Mouse (Mus musculus): ENCODE data around the gene Cd22. TPM values are rescaled to one million over a fixed set of nuclear protein-coding genes. Genes with fewer than 3 reads are reported as not detected.

Cd22 gene
- total and polyA plus RNA-seq, 3 experiments = 0.22 TPM; not detected in 2

DNA sequence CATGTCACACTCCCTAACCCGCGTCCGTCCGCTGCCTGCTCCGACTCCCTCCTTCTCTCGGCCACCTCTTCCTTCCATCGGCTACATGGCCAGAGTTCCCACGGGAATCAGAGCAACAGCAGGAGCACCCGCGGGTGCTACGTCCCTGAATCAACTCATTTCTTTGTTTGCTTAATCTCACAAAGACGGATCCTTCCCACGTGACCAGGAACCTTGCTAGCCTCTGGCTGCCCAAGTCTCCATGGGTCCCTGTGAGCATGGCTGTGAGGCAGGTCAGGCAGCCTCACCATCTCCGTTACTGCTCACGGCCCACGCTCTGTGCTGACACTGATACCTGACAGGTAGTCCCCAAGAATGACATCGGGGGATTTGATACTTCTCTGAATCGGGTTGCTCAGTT, 56.5 kb downstream of the Cd22 start, which contains the start of gene Ffar2:
TSS of gene Ffar2 (minus strand) at position 101 of the 400 bp plus-strand sequence.
- no peak within 1 kb of the TSS for H3K4me3 ChIP-seq (ENCODE audit: low read depth, low read length)
- no peaks in the 10 kb centered on the region for H3K36me3 ChIP-seq (replicated peaks)
- peaks cover 17% of the 10 kb centered on the region; the same call in 1 of the 2 replicates for H3K27me3 ChIP-seq (ENCODE audit: insufficient read depth, low read length)
- no peaks in the 10 kb centered on the region for H3K4me1 ChIP-seq (ENCODE audit: insufficient read depth, low read depth, low read length)
- TF ChIP-seq POLR2AphosphoS5 (IDR thresholded peaks at IDR 0.05; ENCODE audit: insufficient replicate concordance, low read depth, low read length) (no peak), CTCF (IDR thresholded peaks at IDR 0.05; ENCODE audit: low read depth, low read length) (no peak), GATA1 (IDR thresholded peaks at IDR 0.05; ENCODE audit: borderline replicate concordance, low read length) (no peak), GATA2 (IDR thresholded peaks at IDR 0.05; ENCODE audit: borderline replicate concordance, low read depth, low read length) (no peak), TAL1 (conservative IDR thresholded peaks at IDR 0.05; ENCODE audit: low read depth, low read length) (no peak)
- no peaks in the 10 kb centered on the region for H3K9me3 ChIP-seq (replicated peaks)
- ATAC-seq (ENCODE audit: extremely low read depth, insufficient number of reproducible peaks, low FRiP score, poor library complexity, severe bottlenecking) (no peak), DNase-seq (ENCODE audit: low spot score) (no peak)

GRCm38 (mm10) chr7:30821532-30821931, 58.6 kb downstream of the Cd22 start:
- H3K4me3 ChIP-seq (ENCODE audit: low read depth, low read length) = no peak overlapping the region
- no peaks in the 10 kb centered on the region for H3K4me1 ChIP-seq (ENCODE audit: insufficient read depth, low read depth, low read length)
- ATAC-seq (ENCODE audit: extremely low read depth, insufficient number of reproducible peaks, low FRiP score, poor library complexity, severe bottlenecking) = no peak
- no peak for DNase-seq (ENCODE audit: low spot score)
- TF ChIP-seq TAL1 (conservative IDR thresholded peaks at IDR 0.05; ENCODE audit: low read depth, low read length) = no peak
- TF ChIP-seq GATA1 (IDR thresholded peaks at IDR 0.05; ENCODE audit: borderline replicate concordance, low read length) = no peak
- no peak for TF ChIP-seq GATA2 (IDR thresholded peaks at IDR 0.05; ENCODE audit: borderline replicate concordance, low read depth, low read length)
- TF ChIP-seq CTCF (IDR thresholded peaks at IDR 0.05; ENCODE audit: low read depth, low read length) = no peak
- no peak for TF ChIP-seq POLR2AphosphoS5 (IDR thresholded peaks at IDR 0.05; ENCODE audit: insufficient replicate concordance, low read depth, low read length)
- no peaks in the 10 kb centered on the region for H3K9me3 ChIP-seq (replicated peaks)
- H3K27me3 ChIP-seq (ENCODE audit: insufficient read depth, low read length) = peaks cover 17% of the 10 kb centered on the region; the same call in 1 of the 2 replicates
- H3K36me3 ChIP-seq (replicated peaks) = no peaks in the 10 kb centered on the region

- no peaks in the 10 kb centered on the region for H3K9me3 ChIP-seq (replicated peaks)
- H3K4me1 ChIP-seq (ENCODE audit: insufficient read depth, low read depth, low read length) = no peaks in the 10 kb centered on the region
- H3K4me3 ChIP-seq (ENCODE audit: low read depth, low read length) = no peak overlapping the region
- TF ChIP-seq GATA2 (IDR thresholded peaks at IDR 0.05; ENCODE audit: borderline replicate concordance, low read depth, low read length) = no peak
- no peak for TF ChIP-seq TAL1 (conservative IDR thresholded peaks at IDR 0.05; ENCODE audit: low read depth, low read length)
- TF ChIP-seq CTCF (IDR thresholded peaks at IDR 0.05; ENCODE audit: low read depth, low read length) = no peak
- no peak for TF ChIP-seq POLR2AphosphoS5 (IDR thresholded peaks at IDR 0.05; ENCODE audit: insufficient replicate concordance, low read depth, low read length)
- no peak for TF ChIP-seq GATA1 (IDR thresholded peaks at IDR 0.05; ENCODE audit: borderline replicate concordance, low read length)
- peaks cover 17% of the 10 kb centered on the region; the same call in 1 of the 2 replicates for H3K27me3 ChIP-seq (ENCODE audit: insufficient read depth, low read length)
- DNase-seq (ENCODE audit: low spot score) (no peak), ATAC-seq (ENCODE audit: extremely low read depth, insufficient number of reproducible peaks, low FRiP score, poor library complexity, severe bottlenecking) (no peak)
- no peaks in the 10 kb centered on the region for H3K36me3 ChIP-seq (replicated peaks)
Measured at GRCm38 (mm10) chr7:30820854-30821445, 59.2 kb downstream of the Cd22 start.

DNA sequence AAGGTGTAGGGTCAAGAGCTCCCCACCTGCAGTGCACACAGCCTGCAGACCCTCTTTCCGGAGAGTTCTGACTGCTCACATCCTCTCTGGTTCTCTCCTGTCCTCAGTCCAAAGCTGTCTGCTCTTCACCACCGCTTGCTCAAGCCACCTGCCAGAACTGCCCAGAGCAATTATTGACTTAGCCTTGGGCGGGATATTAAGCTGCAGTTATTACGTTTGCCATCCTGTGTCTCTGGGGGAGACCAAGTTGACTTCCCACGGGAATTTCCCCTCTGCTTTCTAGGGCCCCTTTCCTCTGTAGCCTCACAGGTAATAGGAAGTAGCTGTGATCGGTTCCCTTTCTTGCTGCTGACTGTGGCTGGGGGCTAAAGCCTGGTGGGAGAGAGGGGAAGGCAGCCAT, 60.0 kb downstream of the Cd22 start:
- TF ChIP-seq POLR2AphosphoS5 (IDR thresholded peaks at IDR 0.05; ENCODE audit: insufficient replicate concordance, low read depth, low read length) = no peak
- Histone ChIP-seq H3K36me3 (replicated peaks) (no peaks in the 10 kb centered on the region), H3K4me1 (ENCODE audit: insufficient read depth, low read depth, low read length) (no peaks in the 10 kb centered on the region), H3K27me3 (ENCODE audit: insufficient read depth, low read length) (peaks cover 17% of the 10 kb centered on the region; the same call in 1 of the 2 replicates), H3K9me3 (replicated peaks) (no peaks in the 10 kb centered on the region), H3K4me3 (ENCODE audit: low read depth, low read length) (no peak overlapping the region)
- no peak for ATAC-seq (ENCODE audit: extremely low read depth, insufficient number of reproducible peaks, low FRiP score, poor library complexity, severe bottlenecking)
- no peak for DNase-seq (ENCODE audit: low spot score)

Other genes with a start within 250 kb of the Cd22 start
Only the 20 nearest of the 27 such genes appear.
- gene 2200002J24Rik, start 181.4 kb downstream of the Cd22 start, total RNA-seq (2014; fragmentation: Nextera tagmentation) = not detected in 2 replicates
- not detected in 2 replicates for gene 2200002J24Rik, start 181.4 kb downstream of the Cd22 start, total RNA-seq (2017)
- not detected in 2 replicates for gene 2200002J24Rik, start 181.4 kb downstream of the Cd22 start, polyA plus RNA-seq (2012)
- not detected in 2 replicates for gene Atp4a, start 168.1 kb downstream of the Cd22 start, total RNA-seq (2014; fragmentation: Nextera tagmentation)
- gene Atp4a, start 168.1 kb downstream of the Cd22 start, total RNA-seq (2017) = 0.05 and 0.06 TPM in 2 replicates
- gene Atp4a, start 168.1 kb downstream of the Cd22 start, polyA plus RNA-seq (2012) = not detected in 2 replicates
- 57.5 and 67.7 TPM in 2 replicates for gene Tmem147, start 150.8 kb downstream of the Cd22 start, total RNA-seq (2014; fragmentation: Nextera tagmentation)
- 47.5 and 54.9 TPM in 2 replicates for gene Tmem147, start 150.8 kb downstream of the Cd22 start, total RNA-seq (2017)
- 40.1 and 44.9 TPM in 2 replicates for gene Tmem147, start 150.8 kb downstream of the Cd22 start, polyA plus RNA-seq (2012)
- not detected in 2 replicates for gene Gapdhs, start 136.7 kb downstream of the Cd22 start, total RNA-seq (2014; fragmentation: Nextera tagmentation)
- not detected in 2 replicates for gene Gapdhs, start 136.7 kb downstream of the Cd22 start, total RNA-seq (2017)
- not detected in 2 replicates for gene Gapdhs, start 136.7 kb downstream of the Cd22 start, polyA plus RNA-seq (2012)
- gene Sbsn, start 128.9 kb downstream of the Cd22 start, total RNA-seq (2014; fragmentation: Nextera tagmentation) = 5.4 and 5.7 TPM in 2 replicates
- gene Sbsn, start 128.9 kb downstream of the Cd22 start, total RNA-seq (2017) = 0.52 and 5.1 TPM in 2 replicates
- gene Sbsn, start 128.9 kb downstream of the Cd22 start, polyA plus RNA-seq (2012) = 0.96 and 1.5 TPM in 2 replicates
- gene Dmkn, start 116.6 kb downstream of the Cd22 start, total RNA-seq (2014; fragmentation: Nextera tagmentation) = not detected in 2 replicates
- 0.44 TPM in 1 of 2 replicates, not detected in the other for gene Dmkn, start 116.6 kb downstream of the Cd22 start, total RNA-seq (2017)
- not detected in 2 replicates for gene Dmkn, start 116.6 kb downstream of the Cd22 start, polyA plus RNA-seq (2012)
- not detected in 2 replicates for gene Krtdap, start 92.4 kb downstream of the Cd22 start, total RNA-seq (2014; fragmentation: Nextera tagmentation)
- not detected in 2 replicates for gene Krtdap, start 92.4 kb downstream of the Cd22 start, total RNA-seq (2017)
- gene Krtdap, start 92.4 kb downstream of the Cd22 start, polyA plus RNA-seq (2012) = not detected in 2 replicates
- not detected in 2 replicates for gene Ffar2, start 56.6 kb downstream of the Cd22 start, total RNA-seq (2014; fragmentation: Nextera tagmentation)
- gene Ffar2, start 56.6 kb downstream of the Cd22 start, total RNA-seq (2017) = 0.23 and 0.33 TPM in 2 replicates
- gene Ffar2, start 56.6 kb downstream of the Cd22 start, polyA plus RNA-seq (2012) = 0.31 and 0.34 TPM in 2 replicates
- not detected in 2 replicates for gene Ffar3, start 24.2 kb downstream of the Cd22 start, total RNA-seq (2014; fragmentation: Nextera tagmentation)
- 0.12 TPM in 1 of 2 replicates, not detected in the other for gene Ffar3, start 24.2 kb downstream of the Cd22 start, total RNA-seq (2017)
- gene Ffar3, start 24.2 kb downstream of the Cd22 start, polyA plus RNA-seq (2012) = not detected in 2 replicates
- not detected in 2 replicates for gene Ffar1, start 18.8 kb downstream of the Cd22 start, total RNA-seq (2014; fragmentation: Nextera tagmentation)
- 0.06 and 0.11 TPM in 2 replicates for gene Ffar1, start 18.8 kb downstream of the Cd22 start, total RNA-seq (2017)
- gene Ffar1, start 18.8 kb downstream of the Cd22 start, polyA plus RNA-seq (2012) = not detected in 2 replicates
- gene Mag, start 34.5 kb upstream of the Cd22 start, total RNA-seq (2014; fragmentation: Nextera tagmentation) = not detected in 2 replicates
- not detected in 2 replicates for gene Mag, start 34.5 kb upstream of the Cd22 start, total RNA-seq (2017)
- gene Mag, start 34.5 kb upstream of the Cd22 start, polyA plus RNA-seq (2012) = not detected in 2 replicates
- gene Hamp2, start 44.3 kb upstream of the Cd22 start, total RNA-seq (2014; fragmentation: Nextera tagmentation) = not detected in 2 replicates
- not detected in 2 replicates for gene Hamp2, start 44.3 kb upstream of the Cd22 start, total RNA-seq (2017)
- gene Hamp2, start 44.3 kb upstream of the Cd22 start, polyA plus RNA-seq (2012) = not detected in 2 replicates
- gene Hamp, start 63.7 kb upstream of the Cd22 start, total RNA-seq (2014; fragmentation: Nextera tagmentation) = not detected in 2 replicates
- gene Hamp, start 63.7 kb upstream of the Cd22 start, total RNA-seq (2017) = not detected in 2 replicates
- gene Hamp, start 63.7 kb upstream of the Cd22 start, polyA plus RNA-seq (2012) = not detected in 2 replicates
- 132 and 135 TPM in 2 replicates for gene Usf2, start 76.5 kb upstream of the Cd22 start, total RNA-seq (2014; fragmentation: Nextera tagmentation)
- gene Usf2, start 76.5 kb upstream of the Cd22 start, total RNA-seq (2017) = 63.8 and 69.9 TPM in 2 replicates
- gene Usf2, start 76.5 kb upstream of the Cd22 start, polyA plus RNA-seq (2012) = 101 and 113 TPM in 2 replicates
- gene Lsr, start 93.1 kb upstream of the Cd22 start, total RNA-seq (2014; fragmentation: Nextera tagmentation) = not detected in 2 replicates
- 0.11 TPM in 1 of 2 replicates, not detected in the other for gene Lsr, start 93.1 kb upstream of the Cd22 start, total RNA-seq (2017)
- gene Lsr, start 93.1 kb upstream of the Cd22 start, polyA plus RNA-seq (2012) = not detected in 2 replicates
- gene Fam187b, start 93.4 kb upstream of the Cd22 start, total RNA-seq (2014; fragmentation: Nextera tagmentation) = not detected in 2 replicates
- gene Fam187b, start 93.4 kb upstream of the Cd22 start, total RNA-seq (2017) = 0.12 and 0.27 TPM in 2 replicates
- 0.03 TPM in 1 of 2 replicates, not detected in the other for gene Fam187b, start 93.4 kb upstream of the Cd22 start, polyA plus RNA-seq (2012)
- 0.75 and 1.7 TPM in 2 replicates for gene Fxyd5, start 162.1 kb upstream of the Cd22 start, total RNA-seq (2014; fragmentation: Nextera tagmentation)
- gene Fxyd5, start 162.1 kb upstream of the Cd22 start, total RNA-seq (2017) = 3.3 and 3.4 TPM in 2 replicates
- 1.2 and 1.8 TPM in 2 replicates for gene Fxyd5, start 162.1 kb upstream of the Cd22 start, polyA plus RNA-seq (2012)
- not detected in 2 replicates for gene Fxyd7, start 171.1 kb upstream of the Cd22 start, total RNA-seq (2014; fragmentation: Nextera tagmentation)
- gene Fxyd7, start 171.1 kb upstream of the Cd22 start, total RNA-seq (2017) = not detected in 2 replicates
- not detected in 2 replicates for gene Fxyd7, start 171.1 kb upstream of the Cd22 start, polyA plus RNA-seq (2012)
- not detected in 2 replicates for gene Fxyd1, start 176.9 kb upstream of the Cd22 start, total RNA-seq (2014; fragmentation: Nextera tagmentation)
- gene Fxyd1, start 176.9 kb upstream of the Cd22 start, total RNA-seq (2017) = 0.35 TPM in 1 of 2 replicates, not detected in the other
- not detected in 2 replicates for gene Fxyd1, start 176.9 kb upstream of the Cd22 start, polyA plus RNA-seq (2012)
- not detected in 2 replicates for gene Lgi4, start 179.0 kb upstream of the Cd22 start, total RNA-seq (2014; fragmentation: Nextera tagmentation)
- gene Lgi4, start 179.0 kb upstream of the Cd22 start, total RNA-seq (2017) = 0.05 TPM in 1 of 2 replicates, not detected in the other
- gene Lgi4, start 179.0 kb upstream of the Cd22 start, polyA plus RNA-seq (2012) = not detected in 2 replicates